Mouse (Mus musculus) bone marrow, adult 2 months (tissue): ENCODE data around the gene Map4.

ENCODE experiments used
- CTCF ChIP-seq: fragments of 200-500 bp; IDR thresholded peaks from 2 replicates; pipeline ENCODE4 v1.5.1; 2011; ENCODE audit warnings: low read length, control low read depth; ENCODE audit not compliant: control insufficient read depth, insufficient read depth
- POLR2A ChIP-seq: fragments of 200-500 bp; IDR thresholded peaks from 2 replicates; pipeline ENCODE4 v1.6.1; 2011; ENCODE audit warnings: low read depth, mild to moderate bottlenecking, control low read depth, low read length, borderline replicate concordance; ENCODE audit not compliant: control insufficient read depth

DNA sequence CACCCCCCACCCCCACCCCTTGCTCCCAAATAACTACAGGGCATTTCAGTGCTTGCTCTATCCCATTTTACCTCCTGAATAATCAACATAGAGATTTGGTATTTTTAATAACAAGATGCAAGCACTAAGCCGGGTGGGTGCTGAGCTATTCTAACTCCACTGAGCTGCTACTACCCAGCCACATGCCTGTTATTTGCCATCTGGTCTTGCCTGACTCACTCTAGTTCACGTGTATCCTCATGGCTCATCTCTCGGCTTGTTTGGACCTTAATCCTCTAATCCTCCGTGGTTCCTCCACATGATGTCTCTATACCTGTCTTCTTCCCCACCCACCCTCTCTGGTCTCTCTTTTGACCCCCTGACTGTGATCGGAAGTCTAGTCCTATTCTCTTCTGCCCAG, 89.1 kb downstream of the Map4 start:
- no peak for TF ChIP-seq CTCF
- no peak for TF ChIP-seq POLR2A
